Mouse (Mus musculus): Measurements from ENCODE around the gene Gm49355.

DNA sequence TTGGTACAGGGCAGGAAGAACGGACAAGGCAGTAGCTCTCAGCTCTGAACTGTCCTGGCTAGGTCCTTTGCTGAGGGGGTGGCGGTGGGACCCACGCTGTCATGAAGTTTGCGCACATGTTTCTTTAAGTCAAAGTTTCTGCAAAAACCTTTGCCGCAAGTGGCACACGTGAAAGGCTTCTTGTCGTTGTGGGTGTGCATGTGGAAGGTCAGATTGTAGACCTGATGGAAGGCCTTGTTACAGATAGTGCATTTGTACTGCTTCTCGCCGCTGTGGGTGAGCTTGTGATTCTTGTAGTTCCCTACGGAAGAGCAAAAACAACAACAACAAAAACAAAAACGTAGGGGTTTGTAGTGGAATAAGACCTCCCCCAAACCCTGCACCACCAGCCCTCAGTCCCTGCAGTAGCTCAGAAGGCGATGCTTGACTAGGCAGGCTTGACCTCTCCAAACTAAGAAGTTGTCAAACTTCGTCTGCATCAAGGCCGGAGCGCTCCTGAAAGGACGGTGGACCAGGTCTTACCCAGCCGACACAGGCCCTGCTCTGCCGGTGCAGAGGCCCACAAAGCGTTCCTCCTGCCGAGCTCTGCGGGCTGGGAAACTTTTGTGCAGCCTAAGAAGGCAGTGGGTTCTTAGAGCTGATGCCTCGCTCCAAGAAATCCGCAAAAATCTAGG is 58.8 kb downstream of the Gm49355 start:
- no peak for TF ChIP-seq POLR2A (IDR thresholded peaks at IDR 0.05; ENCODE audit: insufficient read depth, low read length)
- no peak for TF ChIP-seq CTCF (IDR thresholded peaks at IDR 0.05; ENCODE audit: low read depth, low read length)
- no peak for TF ChIP-seq EP300 (IDR thresholded peaks at IDR 0.05; ENCODE audit: insufficient read depth, low read depth, low read length)
